Mouse (Mus musculus) liver, embryonic 14.5 days (tissue): ENCODE measurements around the gene 9530068E07Rik.
A peak's percentile ranks its signal among the peaks of the same experiment; 100 is the strongest.

Source experiments
- CTCF ChIP-seq: IDR thresholded peaks from 2 replicates; pipeline ENCODE4 v1.5.1; 2016; ENCODE audit warnings: antibody characterized with exemption, low read depth, control low read depth
- EP300 ChIP-seq: IDR thresholded peaks from 2 replicates; pipeline ENCODE4 v1.6.1; 2016; ENCODE audit warnings: antibody characterized with exemption, low read depth

GRCm38 (mm10) chr11:52348724-52349123 is 47.5 kb upstream of the 9530068E07Rik start:
- TF ChIP-seq CTCF (peak; percentile 64), EP300 (no peak)
